Mouse (Mus musculus): ENCODE measurements at regions not wholly inside any gene's neighbourhood (a gene's known extent, or its start where the extent isn't known, plus 50 kb on each side); places are given as distances from the start of the nearest gene placed in this dataset.

DNA sequence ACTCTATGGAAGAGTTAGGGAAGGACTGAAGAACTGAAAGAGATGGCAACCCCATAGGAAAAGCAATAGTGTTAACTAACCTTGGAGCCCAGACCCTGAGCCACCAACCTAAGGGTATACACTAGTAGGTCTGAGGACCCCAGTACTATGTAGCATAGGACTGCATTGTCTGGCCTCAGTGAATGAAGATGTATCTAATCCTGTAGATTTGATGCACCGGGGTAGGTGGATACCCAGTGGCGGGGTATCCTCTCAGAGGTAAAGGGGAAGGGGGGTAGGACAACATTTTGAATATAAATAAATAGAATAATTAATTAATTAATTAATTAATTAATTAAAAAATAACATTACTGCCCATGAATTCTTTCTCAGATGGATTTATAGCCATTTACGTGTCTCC, 387.9 kb upstream of the 4921530L21Rik start:
- Histone ChIP-seq H3K4me1 (ENCODE audit: control insufficient read depth, insufficient read depth, low read length) (no peaks in the 10 kb centered on the region), H3K9ac (ENCODE audit: low read depth, low read length) (no peak overlapping the region), H3K36me3 (ENCODE audit: control insufficient read depth, insufficient read depth, low read length) (no peaks in the 10 kb centered on the region), H3K79me2 (replicated peaks; ENCODE audit: control insufficient read depth, insufficient read depth, low read length) (no peaks in the 10 kb centered on the region), H3K27ac (no peak overlapping the region), H3K27me3 (ENCODE audit: control insufficient read depth, insufficient read depth, low read length) (no peaks in the 10 kb centered on the region), H3K4me3 (no peak overlapping the region)
- TF ChIP-seq CTCF (IDR thresholded peaks at IDR 0.05) (no peak), POLR2A (IDR thresholded peaks at IDR 0.05; ENCODE audit: insufficient read depth, low read depth, low read length) (no peak), EP300 (IDR thresholded peaks at IDR 0.05; ENCODE audit: insufficient read depth, low read depth, low read length) (no peak)
- no peak for DNase-seq
- WGBS = 90% methylated on average over 3 of the region's 3 CpGs
- intact Hi-C loops (cut with DNase I) = no loop called here

DNA sequence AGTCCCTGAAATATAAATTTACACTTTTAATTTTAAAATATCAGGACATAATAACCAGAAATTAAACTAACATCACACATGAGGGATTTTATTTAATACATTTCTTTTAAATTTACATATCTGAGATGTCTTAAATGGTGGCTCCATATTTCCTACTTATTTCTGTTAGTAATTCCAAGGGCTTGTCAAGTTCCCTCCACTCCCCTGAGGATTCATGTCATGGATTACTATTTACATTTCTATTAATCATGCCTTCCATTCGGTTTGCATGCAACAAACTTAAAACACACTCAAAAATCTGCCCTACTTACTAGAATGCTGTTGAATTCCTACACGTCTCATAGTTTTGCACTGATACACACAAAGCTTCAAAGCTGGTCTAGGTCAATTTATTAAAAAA, 387.1 kb upstream of the 4921530L21Rik start:
- no peak overlapping the region for H3K9ac ChIP-seq (ENCODE audit: low read depth, low read length)
- no peaks in the 10 kb centered on the region for H3K79me2 ChIP-seq (replicated peaks; ENCODE audit: control insufficient read depth, insufficient read depth, low read length)
- TF ChIP-seq POLR2A (IDR thresholded peaks at IDR 0.05; ENCODE audit: insufficient read depth, low read depth, low read length) = no peak
- TF ChIP-seq EP300 (IDR thresholded peaks at IDR 0.05; ENCODE audit: insufficient read depth, low read depth, low read length) = no peak
- TF ChIP-seq CTCF (IDR thresholded peaks at IDR 0.05) = no peak
- H3K27ac ChIP-seq = no peak overlapping the region
- intact Hi-C loops (cut with DNase I) = no loop called here
- H3K27me3 ChIP-seq (ENCODE audit: control insufficient read depth, insufficient read depth, low read length) = no peaks in the 10 kb centered on the region
- DNase-seq = no peak
- no peak overlapping the region for H3K4me3 ChIP-seq
- no peaks in the 10 kb centered on the region for H3K4me1 ChIP-seq (ENCODE audit: control insufficient read depth, insufficient read depth, low read length)
- no peaks in the 10 kb centered on the region for H3K36me3 ChIP-seq (ENCODE audit: control insufficient read depth, insufficient read depth, low read length)
- WGBS = 51% methylated on average over 2 of the region's 2 CpGs

DNA sequence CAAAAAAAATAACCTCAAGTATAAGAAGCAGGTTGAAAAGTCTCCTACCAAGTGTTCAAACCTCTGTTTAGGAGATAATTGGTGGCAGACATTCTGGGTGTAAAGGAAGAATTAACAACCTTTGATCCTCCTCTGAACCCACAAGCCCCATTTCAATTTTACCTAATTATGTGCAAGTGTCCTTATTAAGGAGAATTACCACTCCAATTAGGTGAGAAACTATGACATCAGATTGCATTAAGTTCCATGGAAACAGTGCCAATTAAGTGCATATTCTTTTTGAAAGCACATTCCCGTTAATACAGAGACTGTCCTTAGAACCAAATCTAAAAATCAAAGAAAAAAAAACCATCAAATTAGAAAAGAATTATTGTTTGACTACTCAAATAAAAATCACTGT, 366.0 kb upstream of the 4921530L21Rik start:
- no peak for DNase-seq
- Histone ChIP-seq H3K27me3 (ENCODE audit: control insufficient read depth, insufficient read depth, low read length) (no peaks in the 10 kb centered on the region), H3K27ac (no peak overlapping the region), H3K9ac (ENCODE audit: low read depth, low read length) (no peak overlapping the region), H3K4me3 (no peak overlapping the region), H3K4me1 (ENCODE audit: control insufficient read depth, insufficient read depth, low read length) (no peaks in the 10 kb centered on the region), H3K36me3 (ENCODE audit: control insufficient read depth, insufficient read depth, low read length) (no peaks in the 10 kb centered on the region), H3K79me2 (replicated peaks; ENCODE audit: control insufficient read depth, insufficient read depth, low read length) (no peaks in the 10 kb centered on the region)
- TF ChIP-seq POLR2A (IDR thresholded peaks at IDR 0.05; ENCODE audit: insufficient read depth, low read depth, low read length) (no peak), EP300 (IDR thresholded peaks at IDR 0.05; ENCODE audit: insufficient read depth, low read depth, low read length) (no peak), CTCF (IDR thresholded peaks at IDR 0.05) (no peak)
- WGBS = 67% methylated on average over 1 of the region's 1 CpGs
- intact Hi-C loops (cut with DNase I) = no loop called here

DNA sequence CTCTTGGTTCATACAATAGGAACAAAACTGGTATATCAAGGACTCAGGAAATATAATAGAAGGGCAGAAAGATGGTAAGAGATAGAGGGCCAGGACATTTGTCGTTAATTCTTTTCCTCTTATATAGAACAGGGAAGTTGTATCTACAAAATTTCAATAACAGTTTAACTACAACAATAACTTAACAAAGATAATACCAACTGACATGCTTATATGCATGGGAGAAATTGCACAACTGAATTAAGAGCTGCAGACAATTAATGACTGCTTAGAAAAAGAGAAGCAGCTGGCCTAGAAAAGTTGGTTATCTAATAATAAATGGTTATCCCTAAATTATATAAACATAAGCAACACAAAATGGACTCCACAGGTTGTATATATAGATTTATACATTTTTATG, 362.2 kb upstream of the 4921530L21Rik start:
- Histone ChIP-seq H3K79me2 (replicated peaks; ENCODE audit: control insufficient read depth, insufficient read depth, low read length) (no peaks in the 10 kb centered on the region), H3K9ac (ENCODE audit: low read depth, low read length) (no peak overlapping the region), H3K27me3 (ENCODE audit: control insufficient read depth, insufficient read depth, low read length) (no peaks in the 10 kb centered on the region), H3K4me3 (no peak overlapping the region), H3K4me1 (ENCODE audit: control insufficient read depth, insufficient read depth, low read length) (no peaks in the 10 kb centered on the region), H3K36me3 (ENCODE audit: control insufficient read depth, insufficient read depth, low read length) (no peaks in the 10 kb centered on the region), H3K27ac (no peak overlapping the region)
- no peak for DNase-seq
- TF ChIP-seq POLR2A (IDR thresholded peaks at IDR 0.05; ENCODE audit: insufficient read depth, low read depth, low read length) (no peak), CTCF (IDR thresholded peaks at IDR 0.05) (no peak), EP300 (IDR thresholded peaks at IDR 0.05; ENCODE audit: insufficient read depth, low read depth, low read length) (no peak)
- intact Hi-C loops (cut with DNase I) = no loop called here
- WGBS = 56% methylated on average over 1 of the region's 1 CpGs

DNA sequence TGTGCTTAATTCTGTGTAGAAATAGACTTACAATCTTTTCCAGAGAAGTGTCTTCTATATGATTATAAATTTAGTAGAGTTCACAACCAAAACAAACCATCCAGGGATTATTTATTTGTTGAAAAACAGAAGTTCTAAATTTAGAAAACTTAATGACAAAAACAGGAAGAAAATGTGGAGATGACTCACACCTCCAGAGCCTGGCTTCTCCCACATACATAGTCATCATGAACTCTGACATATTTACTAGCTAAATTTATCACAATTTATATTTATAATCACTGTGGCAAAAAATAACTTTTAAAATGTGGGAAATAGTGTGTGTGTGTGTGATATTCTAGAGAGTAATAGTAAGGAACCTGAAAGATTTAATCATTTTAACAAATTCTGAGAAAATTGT, 337.2 kb upstream of the 4921530L21Rik start:
- intact Hi-C loops (cut with DNase I) = no loop called here
- Histone ChIP-seq H3K27me3 (ENCODE audit: control insufficient read depth, insufficient read depth, low read length) (no peaks in the 10 kb centered on the region), H3K4me3 (no peak overlapping the region), H3K79me2 (replicated peaks; ENCODE audit: control insufficient read depth, insufficient read depth, low read length) (no peaks in the 10 kb centered on the region), H3K27ac (no peak overlapping the region), H3K36me3 (ENCODE audit: control insufficient read depth, insufficient read depth, low read length) (no peaks in the 10 kb centered on the region), H3K9ac (ENCODE audit: low read depth, low read length) (no peak overlapping the region), H3K4me1 (ENCODE audit: control insufficient read depth, insufficient read depth, low read length) (no peaks in the 10 kb centered on the region)
- TF ChIP-seq CTCF (IDR thresholded peaks at IDR 0.05) = no peak
- no peak for TF ChIP-seq EP300 (IDR thresholded peaks at IDR 0.05; ENCODE audit: insufficient read depth, low read depth, low read length)
- TF ChIP-seq POLR2A (IDR thresholded peaks at IDR 0.05; ENCODE audit: insufficient read depth, low read depth, low read length) = no peak
- no peak for DNase-seq

DNA sequence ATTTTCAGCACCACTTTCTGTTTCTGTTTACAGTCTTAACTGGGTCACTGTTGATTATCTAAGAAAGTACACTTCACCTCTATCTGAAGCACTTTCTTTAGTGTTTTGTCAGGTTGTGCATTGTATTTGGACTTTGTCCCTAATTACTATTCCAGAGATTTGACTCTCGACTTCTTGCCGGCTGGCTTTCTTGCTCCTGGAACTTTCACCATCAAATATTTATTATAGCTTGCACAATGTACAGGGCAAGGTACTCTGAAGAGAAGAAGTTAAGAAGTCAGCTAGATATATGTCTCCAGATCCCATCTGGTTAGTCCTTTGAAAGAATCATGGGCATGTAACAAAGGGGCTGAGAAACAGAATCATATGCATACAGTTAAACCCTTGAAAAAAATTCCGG, 290.0 kb upstream of the 4921530L21Rik start:
- Histone ChIP-seq H3K36me3 (ENCODE audit: control insufficient read depth, insufficient read depth, low read length) (no peaks in the 10 kb centered on the region), H3K27ac (no peak overlapping the region), H3K79me2 (replicated peaks; ENCODE audit: control insufficient read depth, insufficient read depth, low read length) (no peaks in the 10 kb centered on the region), H3K4me3 (no peak overlapping the region), H3K27me3 (ENCODE audit: control insufficient read depth, insufficient read depth, low read length) (no peaks in the 10 kb centered on the region), H3K9ac (ENCODE audit: low read depth, low read length) (no peak overlapping the region), H3K4me1 (ENCODE audit: control insufficient read depth, insufficient read depth, low read length) (no peaks in the 10 kb centered on the region)
- no peak for DNase-seq
- intact Hi-C loops (cut with DNase I) = no loop called here
- TF ChIP-seq POLR2A (IDR thresholded peaks at IDR 0.05; ENCODE audit: insufficient read depth, low read depth, low read length) = no peak
- TF ChIP-seq CTCF (IDR thresholded peaks at IDR 0.05) = no peak
- no peak for TF ChIP-seq EP300 (IDR thresholded peaks at IDR 0.05; ENCODE audit: insufficient read depth, low read depth, low read length)
- 86% methylated on average over 3 of the region's 3 CpGs for WGBS
